Mouse (Mus musculus): Measurements from ENCODE around the gene Fggy.

DNA sequence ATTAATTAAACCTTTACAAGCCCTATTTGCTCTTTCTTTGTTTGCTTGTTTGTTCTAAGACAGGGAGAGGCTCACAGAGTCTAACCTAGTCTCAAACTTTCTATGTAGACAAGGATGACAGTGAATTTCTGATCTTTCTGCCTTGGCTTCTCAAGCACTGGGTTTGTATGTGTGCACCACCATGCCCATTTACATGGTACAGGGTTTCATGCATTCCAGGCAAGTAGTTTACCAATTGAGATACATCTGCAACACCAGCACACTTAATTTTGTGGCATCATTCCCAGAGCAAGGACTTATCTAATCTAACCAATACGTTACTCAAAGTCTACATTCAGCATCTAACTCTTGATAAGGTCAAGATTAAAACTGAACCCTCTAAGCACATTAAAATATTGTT lies 38.9 kb upstream of the Fggy start:
- TF ChIP-seq CTCF (IDR thresholded peaks at IDR 0.05; ENCODE audit: borderline replicate concordance, insufficient read depth, low read depth, low read length), result no peak
- TF ChIP-seq POLR2A (IDR thresholded peaks at IDR 0.05; ENCODE audit: borderline replicate concordance, insufficient read depth, low read length), result no peak
